Mouse (Mus musculus) limb, embryonic 15.5 days (tissue): ENCODE data around the gene Neurog1. TPM values are rescaled to one million over a fixed set of nuclear protein-coding genes. Genes with fewer than 3 reads are reported as not detected.
A peak's percentile ranks its signal among the peaks of the same experiment; 100 is the strongest.

ENCODE experiments used
- ATAC-seq: fragments of 200-750 bp; cut with Nextera tagmentation; 2 replicates; pipeline ENCODE4 v1.8.0; 2017; ENCODE audit warnings: low read depth, moderate TSS enrichment; ENCODE audit not compliant: insufficient number of reproducible peaks, low FRiP score, low TSS enrichment
- H3K27ac ChIP-seq: fragments of 300-500 bp; sonication (generic); 2 replicates; pipeline ENCODE4 v1.5.1; 2015; ENCODE audit warnings: moderate library complexity, mild to moderate bottlenecking, inconsistent platforms
- H3K27me3 ChIP-seq: fragments of 300-500 bp; sonication (generic); 2 replicates; pipeline ENCODE4 v1.6.1; 2015; ENCODE audit warnings: inconsistent platforms
- H3K36me3 ChIP-seq: fragments of 300-500 bp; sonication (generic); 2 replicates; pipeline ENCODE4 v1.6.1; 2015; ENCODE audit warnings: inconsistent platforms
- H3K4me1 ChIP-seq: fragments of 300-500 bp; sonication (generic); 2 replicates; pipeline ENCODE4 v1.6.1; 2015; ENCODE audit warnings: inconsistent platforms
- H3K4me2 ChIP-seq: fragments of 300-500 bp; sonication (generic); 2 replicates; pipeline ENCODE4 v1.6.1; 2015; ENCODE audit warnings: mild to moderate bottlenecking, inconsistent platforms
- H3K4me3 ChIP-seq: fragments of 300-500 bp; sonication (generic); 2 replicates; pipeline ENCODE4 v1.5.1; 2015; ENCODE audit warnings: mild to moderate bottlenecking, inconsistent platforms
- H3K9ac ChIP-seq: fragments of 300-500 bp; sonication (generic); 2 replicates; pipeline ENCODE4 v1.6.1; 2015; ENCODE audit warnings: inconsistent platforms
- H3K9me3 ChIP-seq: fragments of 300-500 bp; sonication (generic); 2 replicates; pipeline ENCODE4 v1.6.1; 2016; ENCODE audit warnings: inconsistent platforms
- WGBS: fragments of 180-500 bp; shearing (Covaris S2); methylation state at CpG from one replicate; pipeline ENCODE4 v1.1.7; 2015; 5-methylcytosine and 5-hydroxymethylcytosine counted together
- polyA plus RNA-seq: library from polyadenylated mRNA; unstranded; fragments of >200 nt; fragmentation: Nextera tagmentation; extraction: Ambion mirVana; gene quantifications from 2 replicates; pipeline ENCODE4 v1.2.1, GENCODE M21; 2015

Neurog1 gene
- polyA plus RNA-seq, 1 experiment from 2014 or later = not detected

DNA sequence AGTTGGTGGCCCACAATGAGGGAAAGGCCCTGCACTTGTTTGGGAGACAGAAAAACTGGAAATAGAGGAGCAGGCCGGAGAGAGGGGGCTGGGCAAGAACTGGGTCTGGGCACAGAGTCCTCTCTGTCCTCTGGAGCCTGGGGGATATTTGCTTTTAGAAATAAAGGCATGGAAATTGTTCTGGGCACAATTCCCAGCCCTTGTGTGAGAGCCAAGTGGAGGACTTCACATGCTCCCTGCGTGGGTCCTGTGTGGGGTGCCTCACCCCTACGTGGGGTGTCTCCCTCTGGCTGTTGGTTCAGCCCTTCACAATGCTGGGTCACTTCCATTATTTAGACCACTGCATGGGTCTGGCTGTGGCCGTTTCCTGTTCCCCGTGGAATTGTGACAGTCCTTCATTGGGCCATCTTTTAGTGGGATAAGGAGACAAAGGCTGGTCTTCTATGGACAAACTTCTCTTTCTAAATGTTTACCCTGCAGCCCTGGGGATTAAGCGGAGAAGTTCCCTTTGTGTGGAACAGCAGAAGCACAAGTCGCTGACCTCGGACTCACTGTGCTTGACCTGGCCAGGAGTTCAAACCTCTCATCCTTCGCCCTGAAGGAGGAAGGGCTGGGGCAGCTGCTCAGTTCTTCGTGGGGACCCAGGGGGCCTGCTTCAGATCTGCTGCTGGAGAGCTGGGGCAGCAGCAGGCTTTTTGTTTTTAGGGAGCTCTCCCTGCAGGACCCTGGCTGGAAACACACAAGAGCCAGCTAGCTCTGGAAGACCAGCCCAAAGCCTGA, 25.6 kb downstream of the Neurog1 start:
- H3K9ac ChIP-seq = no peak overlapping the region
- no peak for ATAC-seq
- no peaks in the 10 kb centered on the region for H3K9me3 ChIP-seq
- peaks cover 26% of the 10 kb centered on the region for H3K4me1 ChIP-seq
- H3K27ac ChIP-seq = no peak overlapping the region
- peaks cover 65% of the 10 kb centered on the region for H3K27me3 ChIP-seq
- no peaks in the 10 kb centered on the region for H3K36me3 ChIP-seq
- no peak overlapping the region for H3K4me2 ChIP-seq
- no peak overlapping the region for H3K4me3 ChIP-seq
- WGBS = 32% methylated on average over 10 of the region's 10 CpGs

DNA sequence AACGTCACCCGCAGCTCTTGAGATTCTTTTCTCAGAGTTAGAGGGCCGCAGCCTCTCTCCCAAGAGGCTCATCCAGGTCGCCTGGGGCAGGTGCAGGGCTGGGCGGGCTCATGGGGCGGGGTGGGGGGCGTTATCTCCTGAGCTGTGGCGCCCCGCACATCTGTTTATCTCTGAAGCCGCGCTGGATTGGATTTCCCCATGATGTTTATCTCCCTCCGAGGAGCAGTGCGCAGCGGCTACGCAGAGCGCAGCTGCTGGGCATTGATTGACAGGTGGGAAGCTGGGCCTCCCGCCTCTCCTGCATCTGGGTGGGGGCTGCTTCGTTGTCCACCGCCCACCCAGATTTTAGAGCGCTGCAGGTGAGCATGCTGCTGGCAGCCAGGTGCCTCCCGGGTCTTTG, 28.3 kb downstream of the Neurog1 start:
- WGBS = 12% methylated on average over 21 of the region's 21 CpGs
- Histone ChIP-seq H3K4me2 (no peak overlapping the region), H3K36me3 (no peaks in the 10 kb centered on the region), H3K27me3 (peaks cover 73% of the 10 kb centered on the region), H3K27ac (no peak overlapping the region), H3K4me1 (peaks cover 31% of the 10 kb centered on the region), H3K9ac (no peak overlapping the region), H3K9me3 (no peaks in the 10 kb centered on the region), H3K4me3 (no peak overlapping the region)
- ATAC-seq = no peak

DNA sequence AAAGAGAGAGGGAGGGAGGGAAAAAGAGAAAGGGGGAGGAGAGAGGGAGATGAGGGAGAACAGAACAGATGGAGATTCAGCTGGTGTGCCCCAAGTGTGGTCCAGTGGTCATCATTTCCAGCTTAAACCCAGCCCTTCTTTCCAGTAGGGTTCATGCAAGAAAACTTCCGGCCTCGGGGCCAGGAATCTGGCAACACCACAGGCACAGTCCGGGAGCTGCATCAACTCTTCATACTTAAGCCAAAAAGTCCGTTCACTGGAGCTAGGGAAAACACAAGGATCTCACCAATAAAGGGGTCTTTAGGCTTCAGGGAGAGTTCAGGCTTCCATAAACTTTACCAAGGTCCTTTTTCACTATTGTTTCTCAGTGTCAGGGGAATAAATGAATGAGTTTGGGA, 29.1 kb downstream of the Neurog1 start:
- ATAC-seq = no peak
- H3K36me3 ChIP-seq = no peaks in the 10 kb centered on the region
- no peak overlapping the region for H3K9ac ChIP-seq
- no peaks in the 10 kb centered on the region for H3K9me3 ChIP-seq
- peaks cover 31% of the 10 kb centered on the region for H3K4me1 ChIP-seq
- H3K4me3 ChIP-seq = no peak overlapping the region
- H3K4me2 ChIP-seq = no peak overlapping the region
- 13% methylated on average over 4 of the region's 4 CpGs for WGBS
- no peak overlapping the region for H3K27ac ChIP-seq
- peaks cover 68% of the 10 kb centered on the region for H3K27me3 ChIP-seq

DNA sequence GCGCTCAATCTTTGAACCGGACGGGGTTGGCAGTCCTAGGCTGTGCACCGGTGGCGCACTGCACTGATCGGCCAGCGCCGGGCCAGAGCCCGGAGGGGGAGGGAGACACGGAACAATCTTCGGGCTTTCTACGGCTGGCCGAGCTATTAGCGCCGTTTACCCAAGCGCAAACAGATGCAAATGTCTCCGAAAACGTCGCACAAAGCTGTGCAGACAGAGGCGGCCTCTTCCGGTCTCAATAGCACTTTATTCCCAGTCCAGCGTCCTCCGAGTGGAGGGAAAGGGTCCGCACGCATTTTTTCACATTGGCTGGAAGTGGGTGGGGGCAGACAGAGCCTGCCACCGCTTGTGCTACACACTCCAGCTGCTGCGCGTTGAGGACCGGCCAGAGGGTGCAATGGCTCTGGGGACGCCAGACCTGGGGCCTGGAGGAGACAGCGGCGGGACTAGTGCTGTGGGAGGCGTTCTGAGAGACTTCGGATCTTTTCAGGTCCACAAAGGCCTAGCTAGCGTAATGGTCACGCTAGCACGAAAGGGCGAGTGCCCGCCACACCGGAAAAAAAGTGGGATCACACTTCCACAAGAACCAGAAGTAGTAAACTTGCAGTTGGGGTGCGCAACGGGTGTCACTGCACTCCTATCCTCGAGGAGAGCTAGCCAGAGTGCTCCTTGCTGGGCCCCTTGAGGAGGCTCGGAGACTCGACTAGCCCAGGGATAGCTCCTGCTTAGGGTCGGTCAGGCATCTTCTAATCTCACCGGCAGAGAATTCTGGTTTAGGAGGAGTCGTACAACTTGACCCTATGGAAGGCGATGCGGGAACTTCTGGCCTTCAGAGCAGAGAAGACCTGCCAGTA, 29.7 kb downstream of the Neurog1 start:
- no peaks in the 10 kb centered on the region for H3K36me3 ChIP-seq
- H3K27ac ChIP-seq = no peak overlapping the region
- 9% methylated on average over 50 of the region's 50 CpGs for WGBS
- H3K4me1 ChIP-seq = peaks cover 31% of the 10 kb centered on the region
- H3K9me3 ChIP-seq = no peaks in the 10 kb centered on the region
- peak overlapping the region; percentile 3; the same call in 1 of the 2 replicates for H3K9ac ChIP-seq
- ATAC-seq = no peak
- peak overlapping the region; percentile 42 for H3K4me3 ChIP-seq
- H3K27me3 ChIP-seq = peaks cover 65% of the 10 kb centered on the region
- peak overlapping the region; percentile 93 for H3K4me2 ChIP-seq

DNA sequence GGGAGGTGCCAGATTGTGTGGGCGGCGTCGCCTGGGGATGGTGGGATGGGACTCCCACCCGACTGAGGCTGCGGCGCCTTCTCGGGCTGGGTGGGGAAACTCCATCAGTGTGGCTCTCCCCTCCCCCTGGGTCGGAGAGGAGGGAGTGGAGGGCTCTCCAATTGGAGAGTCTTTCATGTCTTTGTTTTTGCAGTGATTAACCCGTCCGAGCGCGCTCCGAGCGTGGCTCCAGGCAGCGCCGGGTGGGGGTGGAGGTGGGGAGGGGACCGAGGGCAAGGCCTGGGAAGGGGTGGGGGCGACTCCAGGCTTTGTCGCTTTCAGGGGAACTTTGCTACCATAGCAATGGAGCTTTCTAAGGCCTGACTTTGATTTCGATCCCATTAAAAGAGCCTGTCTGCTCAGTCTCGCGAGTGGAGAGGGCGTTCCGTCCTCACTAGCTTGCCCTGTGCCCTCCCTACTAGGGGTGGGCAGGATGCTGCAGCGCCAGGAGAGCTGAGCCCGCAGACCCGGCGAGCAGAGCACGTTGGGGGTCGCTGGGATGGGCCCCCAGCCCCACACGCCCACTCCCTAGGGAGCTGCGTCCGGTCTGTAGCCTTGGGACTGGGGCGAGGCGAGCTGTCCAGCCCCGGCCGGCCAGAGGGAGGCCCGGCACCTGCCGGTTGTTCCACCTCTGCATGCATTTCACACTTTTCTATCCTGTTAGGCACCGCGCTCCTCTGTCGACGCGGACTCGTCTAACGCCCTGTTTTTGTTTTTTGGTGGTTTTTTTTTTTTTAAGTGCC, 30.6 kb downstream of the Neurog1 start:
- Histone ChIP-seq H3K36me3 (no peaks in the 10 kb centered on the region), H3K27ac (no peak overlapping the region), H3K4me3 (peak overlapping the region; percentile 42), H3K27me3 (peaks cover 63% of the 10 kb centered on the region), H3K4me1 (peaks cover 31% of the 10 kb centered on the region), H3K9ac (peak overlapping the region; percentile 3; the same call in 1 of the 2 replicates), H3K4me2 (peak overlapping the region; percentile 93), H3K9me3 (no peaks in the 10 kb centered on the region)
- under 1% methylated on average over 46 of the region's 46 CpGs for WGBS
- no peak for ATAC-seq

DNA sequence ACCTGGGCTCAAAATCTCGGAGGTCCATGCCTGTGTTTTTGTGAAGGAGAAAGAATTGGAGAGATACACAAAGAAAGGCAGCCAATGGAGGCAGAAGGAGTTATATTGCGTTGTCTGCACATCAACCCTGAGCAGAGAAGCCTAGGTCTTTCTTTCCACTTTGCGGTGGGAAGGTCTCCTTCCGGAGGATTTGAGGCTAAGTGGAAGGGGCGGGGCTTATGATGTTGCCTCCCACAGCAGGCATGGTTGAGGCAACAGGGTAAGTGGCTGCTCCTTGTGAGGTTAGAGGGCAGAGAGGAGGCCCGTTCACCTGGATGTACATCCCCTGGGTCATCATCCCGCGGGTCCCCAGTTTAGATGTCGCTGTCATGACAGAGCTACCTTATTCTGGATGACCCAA, 32.7 kb downstream of the Neurog1 start:
- Histone ChIP-seq H3K4me2 (no peak overlapping the region), H3K9me3 (no peaks in the 10 kb centered on the region), H3K4me3 (no peak overlapping the region), H3K4me1 (peaks cover 25% of the 10 kb centered on the region), H3K27ac (no peak overlapping the region), H3K9ac (no peak overlapping the region), H3K27me3 (peaks cover 54% of the 10 kb centered on the region), H3K36me3 (no peaks in the 10 kb centered on the region)
- ATAC-seq = no peak
- WGBS = 59% methylated on average over 9 of the region's 9 CpGs

DNA sequence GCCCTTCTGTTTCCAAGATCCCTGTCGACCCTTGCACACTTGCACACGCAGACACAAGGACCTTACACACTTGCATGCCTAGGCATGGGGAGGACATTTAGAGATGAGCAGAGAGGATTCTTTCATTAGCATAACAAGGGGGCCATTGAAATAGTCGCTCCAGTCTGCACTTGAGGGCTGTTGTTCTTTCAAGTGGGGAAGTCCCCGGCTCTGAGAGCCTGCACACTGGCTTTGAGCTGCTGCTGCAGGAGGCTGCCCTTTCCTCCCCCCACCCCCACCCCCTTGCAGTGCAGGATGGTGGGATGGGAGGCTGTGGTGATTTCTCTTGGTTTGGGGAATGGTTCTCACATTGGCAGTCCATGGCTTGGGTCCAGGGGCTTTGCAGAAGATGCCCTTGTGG, 35.9 kb downstream of the Neurog1 start:
- no peak for ATAC-seq
- WGBS = 35% methylated on average over 4 of the region's 4 CpGs
- peaks cover 22% of the 10 kb centered on the region for H3K27me3 ChIP-seq
- no peaks in the 10 kb centered on the region for H3K9me3 ChIP-seq
- H3K4me3 ChIP-seq = no peak overlapping the region
- no peak overlapping the region for H3K27ac ChIP-seq
- peaks cover 3% of the 10 kb centered on the region for H3K4me1 ChIP-seq
- no peaks in the 10 kb centered on the region for H3K36me3 ChIP-seq
- H3K9ac ChIP-seq = no peak overlapping the region
- no peak overlapping the region for H3K4me2 ChIP-seq

DNA sequence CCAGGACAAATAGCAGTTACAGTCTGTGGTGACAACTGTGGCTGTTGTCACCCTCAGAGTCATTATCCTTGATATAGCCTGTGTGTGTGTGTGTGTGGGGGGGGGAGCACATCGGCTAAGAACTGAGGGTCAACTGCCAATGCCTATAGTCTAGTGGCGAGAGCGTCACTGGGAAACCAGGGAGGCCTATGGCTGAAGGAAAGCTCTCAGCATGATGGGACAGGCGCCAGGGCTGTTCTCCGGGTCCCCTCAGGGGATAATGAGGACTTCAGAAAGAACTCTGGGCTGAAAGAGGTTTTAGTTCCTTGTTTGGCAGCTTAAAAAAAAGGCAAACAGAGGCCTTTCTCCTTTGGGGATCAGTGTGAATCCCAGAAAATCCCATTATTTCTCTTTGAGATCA, 37.3 kb downstream of the Neurog1 start:
- ATAC-seq = no peak
- Histone ChIP-seq H3K9ac (no peak overlapping the region), H3K27me3 (peaks cover 13% of the 10 kb centered on the region; the same call in 1 of the 2 replicates), H3K27ac (no peak overlapping the region), H3K4me1 (no peaks in the 10 kb centered on the region), H3K36me3 (no peaks in the 10 kb centered on the region), H3K9me3 (no peaks in the 10 kb centered on the region), H3K4me3 (no peak overlapping the region), H3K4me2 (no peak overlapping the region)
- WGBS = 55% methylated on average over 5 of the region's 5 CpGs

DNA sequence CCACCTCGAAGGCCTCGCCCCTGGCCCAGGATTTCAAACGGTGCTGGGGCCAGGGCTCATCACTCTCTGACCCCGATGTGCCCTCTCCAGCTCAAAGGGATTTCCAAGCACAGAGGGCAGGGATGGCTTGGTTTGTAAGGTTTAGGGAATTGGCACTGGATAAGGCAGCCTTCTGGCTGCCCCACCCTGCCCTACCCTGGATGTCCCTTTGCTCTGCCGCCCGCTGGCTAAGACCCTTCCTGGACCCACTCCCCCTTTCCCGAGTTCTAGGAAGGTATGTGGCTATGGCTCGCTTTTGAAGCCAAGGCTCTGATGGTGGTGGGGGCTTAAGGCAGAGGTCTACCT, 42.9 kb downstream of the Neurog1 start:
- Histone ChIP-seq H3K27ac (no peak overlapping the region), H3K9me3 (no peaks in the 10 kb centered on the region), H3K9ac (no peak overlapping the region), H3K4me2 (peak overlapping the region; percentile 44), H3K27me3 (peaks cover 6% of the 10 kb centered on the region; the same call in 1 of the 2 replicates), H3K4me1 (peaks cover 10% of the 10 kb centered on the region), H3K36me3 (no peaks in the 10 kb centered on the region), H3K4me3 (peak overlapping the region; percentile 16; the same call in 1 of the 2 replicates)
- WGBS = 32% methylated on average over 8 of the region's 8 CpGs
- ATAC-seq = no peak

DNA sequence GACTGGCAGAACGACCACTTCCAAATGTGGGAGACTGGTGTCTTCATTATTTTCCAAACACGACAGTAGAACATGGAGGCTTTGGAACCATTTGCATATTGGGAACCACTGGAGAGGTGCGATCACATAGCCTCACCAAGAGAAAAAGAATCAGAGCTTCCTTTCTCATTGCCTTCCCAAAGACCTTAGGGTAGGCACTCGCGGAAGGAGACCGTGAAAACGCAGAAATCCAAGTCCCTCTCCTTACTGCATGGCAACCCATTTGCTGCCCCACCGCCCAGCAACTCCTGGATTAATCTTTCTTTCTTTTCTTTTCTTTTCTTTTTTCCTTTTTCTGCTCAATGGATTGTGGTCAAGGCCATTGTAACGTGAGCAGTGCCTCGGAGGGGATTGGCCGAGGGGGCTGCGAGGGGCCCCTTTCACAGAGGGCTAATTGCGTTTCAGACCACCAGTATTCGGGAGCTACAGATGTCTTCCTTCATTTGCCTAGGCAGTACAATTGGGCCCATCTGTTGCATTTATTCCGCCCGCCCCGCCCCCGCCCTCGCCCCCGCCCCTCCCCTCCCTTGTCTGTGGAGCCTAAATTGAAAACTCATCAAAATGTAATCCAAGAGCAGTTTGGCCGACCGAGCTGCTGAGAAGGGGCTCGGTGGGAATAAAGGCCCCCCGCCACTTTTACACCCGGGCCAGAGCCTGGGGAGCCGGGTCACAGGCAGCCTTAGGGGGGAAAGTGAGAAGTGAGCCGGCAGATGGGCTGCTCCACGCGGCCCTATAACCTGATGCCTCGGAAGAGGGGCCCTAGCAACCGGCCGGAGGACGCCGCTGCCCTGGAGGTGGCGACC, 43.5 kb downstream of the Neurog1 start:
- Histone ChIP-seq H3K4me1 (peaks cover 10% of the 10 kb centered on the region), H3K36me3 (no peaks in the 10 kb centered on the region), H3K4me3 (peak overlapping the region; percentile 16; the same call in 1 of the 2 replicates), H3K4me2 (peak overlapping the region; percentile 44), H3K27ac (no peak overlapping the region), H3K27me3 (peaks cover 6% of the 10 kb centered on the region; the same call in 1 of the 2 replicates), H3K9ac (no peak overlapping the region), H3K9me3 (no peaks in the 10 kb centered on the region)
- WGBS = 9% methylated on average over 35 of the region's 35 CpGs
- ATAC-seq = peak; percentile 44; the same call in 1 of the 2 replicates
